Comparison of ENCODE assay signal across 9 mouse cellular contexts in genomic region chr12:59065776-59066175, GRCm38 (mm10). TPM values are rescaled to one million over a fixed set of nuclear protein-coding genes. Genes with fewer than 3 reads are reported as not detected.
DNase-seq lines count a peak whose midpoint lies in the region; ATAC-seq and TF ChIP-seq lines count a peak whose summit lies in the region.
"Had no signal": no experiment of that assay in that cellular context is flagged by ENCODE, and none has a peak within 500 bp of the region (broad histone marks: within the 10 kb centered on the region; RNA-seq: fewer than 3 reads in every experiment).

No protein-coding gene starts in this region.

- no peak for TF ChIP-seq EP300 in heart, postnatal 0 days (IDR thresholded peaks at IDR 0.05; ENCODE audit: low read depth)

- H3K4me1 ChIP-seq in heart, postnatal 0 days (ENCODE audit: control insufficient read depth, insufficient read depth), result 0 out of 2 replicates have a peak, but pooled peaks cover 6% of the 10 kb centered on the region
- peaks cover 2% of the 10 kb centered on the region; the same call in 1 of the 2 replicates for H3K4me1 ChIP-seq in cortical plate, adult 2 months (ENCODE audit: control insufficient read depth, insufficient read depth, low read length)
- H3K4me1 ChIP-seq in intestine, embryonic 14.5 days (replicated peaks; ENCODE audit: control insufficient read depth, insufficient read depth, low read length), result no peaks in the 10 kb centered on the region; the same call in 1 of the 2 replicates
- H3K4me1 ChIP-seq in midbrain, postnatal 0 days (ENCODE audit: insufficient read depth, low read length), result 0 out of 2 replicates have a peak, but pooled peaks cover 3% of the 10 kb centered on the region

- H3K4me3 ChIP-seq in heart, postnatal 0 days (ENCODE audit: low read depth, low read length), result peak overlapping the region; percentile 83
- H3K4me3 ChIP-seq in cortical plate, adult 2 months (ENCODE audit: insufficient read depth, low read length), result peak overlapping the region; percentile 45; the same call in 1 of the 2 replicates
- peak overlapping the region; percentile 90 for H3K4me3 ChIP-seq in intestine, embryonic 14.5 days (ENCODE audit: low read depth, low read length)
- H3K4me3 ChIP-seq in midbrain, postnatal 0 days (ENCODE audit: low read depth, low read length), result peak overlapping the region; percentile 65

- 51% methylated on average over 3 of the region's 3 CpGs for WGBS in heart, postnatal 0 days
- 65% methylated on average over 3 of the region's 3 CpGs for whole genome bisulfite sequencing in intestine, embryonic 14.5 days
- 69% methylated on average over 3 of the region's 3 CpGs for WGBS in midbrain, postnatal 0 days

- H3K27ac ChIP-seq in heart, postnatal 0 days (ENCODE audit: low read depth), result peak overlapping the region; percentile 88
- no peak overlapping the region; the same call in 1 of the 2 replicates for H3K27ac ChIP-seq in cortical plate, adult 2 months (ENCODE audit: insufficient read depth, low read length)
- peak overlapping the region; percentile 90 for H3K27ac ChIP-seq in intestine, embryonic 14.5 days (ENCODE audit: low read depth)
- H3K27ac ChIP-seq in midbrain, postnatal 0 days (ENCODE audit: low read depth, low read length), result peak overlapping the region; percentile 81

- DNase-seq in heart, postnatal 0 days (ENCODE audit: low spot score), result peak; percentile 19
- no peak for DNase-seq in heart, postnatal 36 days
- DNase-seq in intestine, embryonic 14.5 days (ENCODE audit: low spot score), result no peak
- DNase-seq in midbrain, postnatal 0 days (ENCODE audit: low spot score), result no peak
- DNase-seq in layer of hippocampus, postnatal 10 days (ENCODE audit: low spot score in 2 of 2), result no peak
- DNase-seq in cerebellum, postnatal 25 days, result no peak
- DNase-seq in frontal cortex, postnatal 25 days (ENCODE audit: low spot score in 2 of 2), result no peak
- DNase-seq: cerebellum, adult 8-10 months had no signal

- 0 out of 2 replicates have a peak, but pooled peaks cover 3% of the 10 kb centered on the region for H3K27me3 ChIP-seq in heart, postnatal 0 days (ENCODE audit: control insufficient read depth, insufficient read depth, low read length)
- H3K27me3 ChIP-seq in intestine, embryonic 14.5 days (replicated peaks; ENCODE audit: control insufficient read depth, insufficient read depth, low read length), result no peaks in the 10 kb centered on the region
- H3K27me3 ChIP-seq in midbrain, postnatal 0 days (ENCODE audit: insufficient read depth, low read length), result no peaks in the 10 kb centered on the region

- no peak for ATAC-seq in heart, postnatal 0 days (ENCODE audit: insufficient read depth, low read depth)
- ATAC-seq in intestine, embryonic 14.5 days (replicated peaks; ENCODE audit: low FRiP score, low TSS enrichment, low read depth), result no peak
- ATAC-seq in midbrain, postnatal 0 days (ENCODE audit: low FRiP score), result no peak

- intact Hi-C loops in heart, postnatal 36 days (cut with DNase I), result loop anchor here (2.0 to 5.0 kb wide), 3 partner anchors 53 to 152 kb away; partner anchors contain the start of genes Fbxo33, Gemin2 and Sec23a

- no peaks in the 10 kb centered on the region for H3K9me3 ChIP-seq in heart, postnatal 0 days (replicated peaks; ENCODE audit: control insufficient read depth, low read length)
- H3K9me3 ChIP-seq in intestine, embryonic 14.5 days (ENCODE audit: control insufficient read depth, low read length), result no peaks in the 10 kb centered on the region
- H3K9me3 ChIP-seq in midbrain, postnatal 0 days (ENCODE audit: low read length), result no peaks in the 10 kb centered on the region

- no peak for TF ChIP-seq POLR2A in cortical plate, adult 2 months (IDR thresholded peaks at IDR 0.05; ENCODE audit: extremely low read depth, insufficient read depth, low read length)

- H3K4me2 ChIP-seq in heart, postnatal 0 days (ENCODE audit: low read depth, low read length), result peak overlapping the region; percentile 74
- H3K4me2 ChIP-seq in intestine, embryonic 14.5 days (ENCODE audit: low read length), result peak overlapping the region; percentile 70
- H3K4me2 ChIP-seq in midbrain, postnatal 0 days (ENCODE audit: low read depth, low read length, poor library complexity, severe bottlenecking), result peak overlapping the region; percentile 43

- H3K9ac ChIP-seq in heart, postnatal 0 days (replicated peaks; ENCODE audit: low read depth, low read length), result peak overlapping the region; percentile 34; the same call in 1 of the 2 replicates
- H3K9ac ChIP-seq in intestine, embryonic 14.5 days (ENCODE audit: low read length), result peak overlapping the region; percentile 56; the same call in 1 of the 2 replicates
- H3K9ac ChIP-seq in midbrain, postnatal 0 days (replicated peaks; ENCODE audit: low read length, poor library complexity, severe bottlenecking), result 0 out of 2 replicates have a peak overlapping the region, but pooled peaks have one; percentile 54

- no peak for TF ChIP-seq CTCF in heart, postnatal 0 days (IDR thresholded peaks at IDR 0.05; ENCODE audit: low read depth)
- TF ChIP-seq CTCF in cortical plate, adult 2 months (IDR thresholded peaks at IDR 0.05; ENCODE audit: extremely low read depth, insufficient read depth, low read length), result no peak
- TF ChIP-seq CTCF in midbrain, postnatal 0 days (IDR thresholded peaks at IDR 0.05), result no peak

- H3K36me3 ChIP-seq in heart, postnatal 0 days (replicated peaks; ENCODE audit: control insufficient read depth, insufficient read depth, low read length), result peaks cover 25% of the 10 kb centered on the region
- H3K36me3 ChIP-seq in intestine, embryonic 14.5 days (ENCODE audit: control insufficient read depth, insufficient read depth, low read length), result peaks cover 28% of the 10 kb centered on the region
- H3K36me3 ChIP-seq in midbrain, postnatal 0 days (ENCODE audit: insufficient read depth, low read length), result peaks cover 15% of the 10 kb centered on the region

RNA-seq across cellular contexts. Expression of gene Pnn, which starts 0.9 kb away (rescaled TPM):
- total RNA-seq in heart, postnatal 0 days (2014; rRNA removed; ENCODE audit: low replicate concordance), result 6.7 and 11.8 TPM in 2 replicates
- polyA plus RNA-seq in heart, postnatal 0 days (2015; fragmentation: Nextera tagmentation; extraction: Ambion mirVana), result 36.6 and 41.3 TPM in 2 replicates
- 10 to 100 TPM; 23.8 to 26.3 TPM for total RNA-seq in heart, postnatal 36 days (2021)
- 67.1 and 75.0 TPM in 2 replicates for polyA plus RNA-seq in cortical plate, adult 2 months (2012; rRNA removed)
- polyA plus RNA-seq in intestine, embryonic 14.5 days (2014; fragmentation: Nextera tagmentation; extraction: Ambion mirVana), result 71.3 and 80.0 TPM in 2 replicates
- 15.2 and 19.9 TPM in 2 replicates for total RNA-seq in midbrain, postnatal 0 days (2014; rRNA removed)
- polyA plus RNA-seq in midbrain, postnatal 0 days (2015; fragmentation: Nextera tagmentation; extraction: Ambion mirVana), result 66.9 and 86.1 TPM in 2 replicates
- 10 to 100 TPM; 63.0 to 86.2 TPM for total RNA-seq in layer of hippocampus, postnatal 10 days (2021)

RNA-seq across cellular contexts. Expression of gene Trappc6b, which starts 4.5 kb away (rescaled TPM):
- 23.2 and 57.8 TPM in 2 replicates for total RNA-seq in heart, postnatal 0 days (2014; rRNA removed; ENCODE audit: low replicate concordance)
- 95.4 and 96.6 TPM in 2 replicates for polyA plus RNA-seq in heart, postnatal 0 days (2015; fragmentation: Nextera tagmentation; extraction: Ambion mirVana)
- total RNA-seq in heart, postnatal 36 days (2021), result 10 to 100 TPM; 72.2 to 74.3 TPM
- polyA plus RNA-seq in cortical plate, adult 2 months (2012; rRNA removed), result 158 TPM in 2 replicates
- polyA plus RNA-seq in intestine, embryonic 14.5 days (2014; fragmentation: Nextera tagmentation; extraction: Ambion mirVana), result 54.1 and 57.0 TPM in 2 replicates
- total RNA-seq in midbrain, postnatal 0 days (2014; rRNA removed), result 72.7 and 130 TPM in 2 replicates
- polyA plus RNA-seq in midbrain, postnatal 0 days (2015; fragmentation: Nextera tagmentation; extraction: Ambion mirVana), result 177 and 181 TPM in 2 replicates
- 100 to 1,000 TPM; 102 to 118 TPM for total RNA-seq in layer of hippocampus, postnatal 10 days (2021)

RNA-seq across cellular contexts. Expression of gene Mia2, which starts 29.8 kb away (rescaled TPM):
- 25.4 and 32.3 TPM in 2 replicates for total RNA-seq in heart, postnatal 0 days (2014; rRNA removed; ENCODE audit: low replicate concordance)
- 43.6 and 43.8 TPM in 2 replicates for polyA plus RNA-seq in heart, postnatal 0 days (2015; fragmentation: Nextera tagmentation; extraction: Ambion mirVana)
- total RNA-seq in heart, postnatal 36 days (2021), result 100 to 1,000 TPM; 104 to 112 TPM
- 52.2 and 52.6 TPM in 2 replicates for polyA plus RNA-seq in cortical plate, adult 2 months (2012; rRNA removed)
- polyA plus RNA-seq in intestine, embryonic 14.5 days (2014; fragmentation: Nextera tagmentation; extraction: Ambion mirVana), result 70.9 and 75.2 TPM in 2 replicates
- total RNA-seq in midbrain, postnatal 0 days (2014; rRNA removed), result 21.6 and 36.1 TPM in 2 replicates
- 24.7 and 34.2 TPM in 2 replicates for polyA plus RNA-seq in midbrain, postnatal 0 days (2015; fragmentation: Nextera tagmentation; extraction: Ambion mirVana)
- 10 to 100 TPM; 39.8 to 41.2 TPM for total RNA-seq in layer of hippocampus, postnatal 10 days (2021)

RNA-seq across cellular contexts. Expression of gene Gemin2, which starts 52.6 kb away (rescaled TPM):
- total RNA-seq in heart, postnatal 0 days (2014; rRNA removed; ENCODE audit: low replicate concordance), result 3.7 and 4.7 TPM in 2 replicates
- polyA plus RNA-seq in heart, postnatal 0 days (2015; fragmentation: Nextera tagmentation; extraction: Ambion mirVana), result 16.0 and 16.3 TPM in 2 replicates
- total RNA-seq in heart, postnatal 36 days (2021), result 1 to 10 TPM; 6.2 to 6.5 TPM
- 9.2 and 10.5 TPM in 2 replicates for polyA plus RNA-seq in cortical plate, adult 2 months (2012; rRNA removed)
- polyA plus RNA-seq in intestine, embryonic 14.5 days (2014; fragmentation: Nextera tagmentation; extraction: Ambion mirVana), result 18.7 and 24.4 TPM in 2 replicates
- total RNA-seq in midbrain, postnatal 0 days (2014; rRNA removed), result 3.9 and 6.9 TPM in 2 replicates
- 9.8 and 10.6 TPM in 2 replicates for polyA plus RNA-seq in midbrain, postnatal 0 days (2015; fragmentation: Nextera tagmentation; extraction: Ambion mirVana)
- total RNA-seq in layer of hippocampus, postnatal 10 days (2021), result 1 to 10 TPM; 7.0 to 8.5 TPM

RNA-seq across cellular contexts. Expression of gene Sec23a, which starts 54.0 kb away (rescaled TPM):
- total RNA-seq in heart, postnatal 0 days (2014; rRNA removed; ENCODE audit: low replicate concordance), result 58.9 and 77.7 TPM in 2 replicates
- 41.5 and 42.8 TPM in 2 replicates for polyA plus RNA-seq in heart, postnatal 0 days (2015; fragmentation: Nextera tagmentation; extraction: Ambion mirVana)
- total RNA-seq in heart, postnatal 36 days (2021), result 10 to 100 TPM; 42.5 to 43.8 TPM
- 52.2 and 53.0 TPM in 2 replicates for polyA plus RNA-seq in cortical plate, adult 2 months (2012; rRNA removed)
- 70.8 and 75.9 TPM in 2 replicates for polyA plus RNA-seq in intestine, embryonic 14.5 days (2014; fragmentation: Nextera tagmentation; extraction: Ambion mirVana)
- total RNA-seq in midbrain, postnatal 0 days (2014; rRNA removed), result 150 and 156 TPM in 2 replicates
- 92.3 and 94.1 TPM in 2 replicates for polyA plus RNA-seq in midbrain, postnatal 0 days (2015; fragmentation: Nextera tagmentation; extraction: Ambion mirVana)
- 100 to 1,000 TPM; 125 to 134 TPM for total RNA-seq in layer of hippocampus, postnatal 10 days (2021)
